Mouse (Mus musculus) left cerebral cortex, postnatal 36 days (tissue): ENCODE measurements around the gene Cltb. TPM values are rescaled to one million over a fixed set of nuclear protein-coding genes. Genes with fewer than 3 reads are reported as not detected.
A peak's percentile ranks its signal among the peaks of the same experiment; 100 is the strongest.

ENCODE experiments used
- DNase-seq, 2 experiments: peaks; one replicate each; pipeline ENCODE4 v3.0.0; 2021 to 2022; ENCODE audit warnings: low spot score in 2 of 2, mixed read lengths in 1 of 2
- intact Hi-C: fragments of 180-260 bp; cut with DNase I; formaldehyde crosslinking; loops from one replicate; pipeline ENCODE4 v1.15.1; 2025
- total RNA-seq, 2 experiments: library from RNA; stranded (reverse); gene quantifications; 2 replicates each; pipeline ENCODE4 v1.2.3; 2021

The Cltb gene
- total RNA-seq, 2 experiments from 2014 or later = 308 to 344 TPM

- intact Hi-C loops = no loop called here
- no peak for DNase-seq
Observed at GRCm38 (mm10) chr13:54598622-54599143, 12.5 kb downstream of the Cltb start.

GRCm38 (mm10) chr13:54596870-54597269 is 14.3 kb downstream of the Cltb start:
- intact Hi-C loops = no loop called here
- no peak for DNase-seq

- no peak for DNase-seq
- intact Hi-C loops = no loop called here
Observed at GRCm38 (mm10) chr13:54596107-54596690, 14.9 kb downstream of the Cltb start.

- intact Hi-C loops = no loop called here
- DNase-seq = no peak
Observed at GRCm38 (mm10) chr13:54593617-54594016, 17.5 kb downstream of the Cltb start.

GRCm38 (mm10) chr13:54591776-54592356 is 19.3 kb downstream of the Cltb start:
- intact Hi-C loops = no loop called here
- DNase-seq = no peak

- intact Hi-C loops = loop anchor here (1.0 kb wide), 1 partner anchor 31 kb away; the partner anchor contains the start of gene Faf2
- DNase-seq = peak; percentile 95 to 97
Observed at GRCm38 (mm10) chr13:54589996-54590951, 20.9 kb downstream of the Cltb start, which contains the start of the genes Nop16 and Higd2a. Nop16 (minus strand) TSS chr13:54590090. Higd2a (plus strand) TSS chr13:54590207.

- DNase-seq = no peak
- intact Hi-C loops = no loop called here
Observed at GRCm38 (mm10) chr13:54589414-54589995, 21.6 kb downstream of the Cltb start.

GRCm38 (mm10) chr13:54585831-54586230 is 25.3 kb downstream of the Cltb start:
- intact Hi-C loops = no loop called here
- DNase-seq = no peak

GRCm38 (mm10) chr13:54582860-54583259 is 28.3 kb downstream of the Cltb start:
- intact Hi-C loops = no loop called here
- no peak for DNase-seq

- DNase-seq = no peak
- intact Hi-C loops = no loop called here
Observed at GRCm38 (mm10) chr13:54582126-54582525, 29.0 kb downstream of the Cltb start.

- no peak for DNase-seq
- intact Hi-C loops = no loop called here
Observed at GRCm38 (mm10) chr13:54581385-54581784, 29.8 kb downstream of the Cltb start.

- intact Hi-C loops = no loop called here
Observed at GRCm38 (mm10) chr13:54577652-54578507, 33.3 kb downstream of the Cltb start.

GRCm38 (mm10) chr13:54575489-54575888 is 35.7 kb downstream of the Cltb start:
- intact Hi-C loops = no loop called here
- DNase-seq = no peak

More at GRCm38 (mm10) chr13:54577652-54578507, 33.3 kb downstream of the Cltb start:
- DNase-seq = no peak

- DNase-seq = peak; percentile 80
- intact Hi-C loops = no loop called here
Observed at GRCm38 (mm10) chr13:54574854-54575481, 36.2 kb downstream of the Cltb start, which contains the start of gene Arl10. Arl10 (plus strand) TSS chr13:54575015.

GRCm38 (mm10) chr13:54572621-54573020 is 38.5 kb downstream of the Cltb start:
- intact Hi-C loops = no loop called here
- DNase-seq = no peak

GRCm38 (mm10) chr13:54571637-54572036 is 39.5 kb downstream of the Cltb start:
- intact Hi-C loops = no loop called here
- no peak for DNase-seq

- intact Hi-C loops = no loop called here
- DNase-seq = no peak
Observed at GRCm38 (mm10) chr13:54570736-54571135, 40.4 kb downstream of the Cltb start.

GRCm38 (mm10) chr13:54569282-54569681 is 41.9 kb downstream of the Cltb start:
- no peak for DNase-seq
- intact Hi-C loops = loop anchor here (10.0 kb wide), 1 partner anchor 104 kb away; the partner anchor contains the start of gene Thoc3
